Mouse (Mus musculus): ENCODE results near the gene Slc25a10.

DNA sequence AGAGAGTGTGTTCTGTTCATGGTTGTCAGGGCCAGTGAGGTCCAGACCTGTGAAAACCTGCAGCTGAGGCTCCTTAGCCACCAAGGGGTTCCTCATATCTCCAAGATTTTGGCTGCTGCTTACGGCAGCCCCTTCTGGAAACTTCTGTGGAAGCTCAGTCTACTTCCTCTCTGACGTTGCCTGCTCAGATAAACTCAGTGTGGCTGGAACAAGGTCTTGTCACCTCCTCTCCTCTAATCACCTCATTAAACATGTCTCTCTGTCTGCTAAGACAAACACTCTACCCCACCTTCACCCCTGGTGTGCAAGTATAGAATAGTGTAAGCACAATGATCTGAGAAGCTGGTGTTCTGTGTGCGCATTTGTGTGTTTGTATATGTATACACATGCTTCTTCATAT is 46.2 kb upstream of the Slc25a10 start:
- TF ChIP-seq CTCF (IDR thresholded peaks at IDR 0.05) (no peak), EP300 (IDR thresholded peaks at IDR 0.05) (no peak)

All from lung, postnatal 0 days (tissue).